Mouse (Mus musculus): ENCODE results near the gene Skap1. TPM values are rescaled to one million over a fixed set of nuclear protein-coding genes. Genes with fewer than 3 reads are reported as not detected.

The Skap1 gene
- polyA plus RNA-seq, 1 experiment, result 0.02 TPM

DNA sequence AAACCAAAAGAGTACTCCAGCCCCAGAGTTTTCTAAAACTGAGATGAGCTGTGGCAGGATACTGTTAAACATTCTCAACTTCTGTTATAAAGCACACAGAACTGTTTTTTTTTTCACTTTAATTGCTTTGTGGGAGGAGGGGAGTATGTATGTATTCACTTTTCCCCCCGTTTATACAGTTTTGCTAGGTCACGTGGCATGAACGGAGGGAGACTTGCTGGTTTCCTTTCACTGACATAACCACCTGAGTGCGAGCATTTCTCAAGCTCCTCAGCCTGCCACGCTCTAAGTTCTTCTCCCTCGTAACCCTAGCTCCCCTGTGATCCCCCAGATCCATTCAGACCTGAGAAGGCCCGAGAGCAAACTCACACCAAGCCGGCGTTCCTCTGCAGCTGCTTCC is 308.0 kb downstream of the Skap1 start:
- H3ac ChIP-seq (ENCODE audit: control insufficient read depth, insufficient read length), result no peak overlapping the region
- no peak overlapping the region for H3K4me3 ChIP-seq
- peaks cover 28% of the 10 kb centered on the region for H3K79me2 ChIP-seq (ENCODE audit: control insufficient read depth, insufficient read depth)
- H3K36me3 ChIP-seq (ENCODE audit: control insufficient read depth, insufficient read depth), result peaks cover 41% of the 10 kb centered on the region
- H3K4me2 ChIP-seq (ENCODE audit: low read depth), result no peak overlapping the region
- TF ChIP-seq MYOG (IDR thresholded peaks at IDR 0.05; ENCODE audit: control insufficient read depth in 1 of 3, insufficient read depth in 1 of 3, insufficient read length in 2 of 3, low read depth in 2 of 3), result no peak
- TF ChIP-seq REST (IDR thresholded peaks at IDR 0.05; ENCODE audit: insufficient read depth, insufficient read length), result no peak
- no peaks in the 10 kb centered on the region for H3K27me3 ChIP-seq (ENCODE audit: control insufficient read depth, insufficient read depth, insufficient read length)

DNA sequence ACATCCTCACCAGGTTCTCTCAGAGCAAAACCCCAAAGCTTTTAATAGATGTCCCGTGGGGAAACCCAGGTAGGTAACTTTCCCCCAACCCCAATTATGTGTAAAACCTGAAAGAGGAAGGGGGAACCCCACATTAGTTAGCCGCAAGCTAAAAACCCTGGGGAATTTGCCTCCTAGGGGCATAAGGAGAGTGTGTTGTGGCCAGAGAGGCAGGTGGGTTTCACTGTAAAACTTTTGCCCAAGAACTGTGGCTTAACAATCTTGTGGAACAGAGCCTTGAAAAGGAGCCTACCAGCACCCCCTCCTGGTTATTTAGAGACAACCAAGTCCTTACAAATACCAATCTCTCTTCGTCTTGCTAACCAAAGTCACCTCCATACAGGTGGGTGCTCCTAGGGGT is 310.1 kb downstream of the Skap1 start:
- H3K36me3 ChIP-seq (ENCODE audit: control insufficient read depth, insufficient read depth), result peaks cover 33% of the 10 kb centered on the region
- H3K4me3 ChIP-seq, result no peak overlapping the region
- no peaks in the 10 kb centered on the region for H3K27me3 ChIP-seq (ENCODE audit: control insufficient read depth, insufficient read depth, insufficient read length)
- H3K4me2 ChIP-seq (ENCODE audit: low read depth), result no peak overlapping the region
- TF ChIP-seq USF1 (IDR thresholded peaks at IDR 0.05; ENCODE audit: low read depth) (no peak), SRF (IDR thresholded peaks at IDR 0.05; ENCODE audit: control insufficient read depth, insufficient read length, low read depth) (no peak), MYOD1 (IDR thresholded peaks at IDR 0.05; ENCODE audit: control insufficient read depth in 1 of 3, insufficient read length in 2 of 3, low read depth in 2 of 3) (no peak), CEBPB (IDR thresholded peaks at IDR 0.05; ENCODE audit: insufficient read depth, poor library complexity, severe bottlenecking) (no peak), TCF12 (IDR thresholded peaks at IDR 0.05; ENCODE audit: insufficient read depth, poor library complexity, severe bottlenecking) (no peak), REST (IDR thresholded peaks at IDR 0.05; ENCODE audit: insufficient read depth, insufficient read length) (no peak), MYOG (IDR thresholded peaks at IDR 0.05; ENCODE audit: control insufficient read depth in 1 of 3, insufficient read depth in 1 of 3, insufficient read length in 2 of 3, low read depth in 2 of 3) (no peak), POLR2A (IDR thresholded peaks at IDR 0.05; ENCODE audit: insufficient read length, low read depth) (no peak), POLR2AphosphoS2 (IDR thresholded peaks at IDR 0.05; ENCODE audit: insufficient read length, low read depth) (no peak), E2F4 (IDR thresholded peaks at IDR 0.05; ENCODE audit: insufficient read depth) (no peak), TCF3 (IDR thresholded peaks at IDR 0.05; ENCODE audit: insufficient read length, low read depth) (no peak), MAX (IDR thresholded peaks at IDR 0.05; ENCODE audit: low read depth) (no peak)
- peaks cover 28% of the 10 kb centered on the region for H3K79me2 ChIP-seq (ENCODE audit: control insufficient read depth, insufficient read depth)
- no peak overlapping the region for H3ac ChIP-seq (ENCODE audit: control insufficient read depth, insufficient read length)

DNA sequence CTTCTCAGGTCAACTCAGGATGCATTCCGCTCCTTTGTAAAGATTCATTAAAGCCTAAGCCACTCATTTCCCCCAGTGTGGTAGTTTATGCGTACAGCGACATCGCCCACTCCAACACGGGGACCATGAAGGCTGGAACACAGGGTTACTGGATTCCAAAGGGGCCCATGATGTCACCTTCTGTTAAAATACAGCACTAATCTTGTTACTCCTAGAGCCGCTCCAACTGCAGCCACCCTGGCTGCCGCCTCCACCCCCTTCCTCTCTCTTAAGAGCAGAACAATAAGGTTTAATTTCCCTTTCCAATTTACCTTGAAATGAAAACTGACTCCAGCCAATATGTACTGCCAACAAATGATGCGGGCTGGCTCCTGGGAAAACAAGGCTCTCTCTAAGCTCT is 310.7 kb downstream of the Skap1 start:
- H3K27me3 ChIP-seq (ENCODE audit: control insufficient read depth, insufficient read depth, insufficient read length), result no peaks in the 10 kb centered on the region
- no peak overlapping the region for H3K4me3 ChIP-seq
- no peak for TF ChIP-seq TCF12 (IDR thresholded peaks at IDR 0.05; ENCODE audit: insufficient read depth, poor library complexity, severe bottlenecking)
- TF ChIP-seq USF1 (IDR thresholded peaks at IDR 0.05; ENCODE audit: low read depth), result no peak
- no peak for TF ChIP-seq MAX (IDR thresholded peaks at IDR 0.05; ENCODE audit: low read depth)
- TF ChIP-seq TCF3 (IDR thresholded peaks at IDR 0.05; ENCODE audit: insufficient read length, low read depth), result no peak
- TF ChIP-seq CEBPB (IDR thresholded peaks at IDR 0.05; ENCODE audit: insufficient read depth, poor library complexity, severe bottlenecking), result no peak
- peaks cover 28% of the 10 kb centered on the region for H3K36me3 ChIP-seq (ENCODE audit: control insufficient read depth, insufficient read depth)
- no peak overlapping the region for H3ac ChIP-seq (ENCODE audit: control insufficient read depth, insufficient read length)
- H3K4me2 ChIP-seq (ENCODE audit: low read depth), result no peak overlapping the region
- peaks cover 28% of the 10 kb centered on the region for H3K79me2 ChIP-seq (ENCODE audit: control insufficient read depth, insufficient read depth)

DNA sequence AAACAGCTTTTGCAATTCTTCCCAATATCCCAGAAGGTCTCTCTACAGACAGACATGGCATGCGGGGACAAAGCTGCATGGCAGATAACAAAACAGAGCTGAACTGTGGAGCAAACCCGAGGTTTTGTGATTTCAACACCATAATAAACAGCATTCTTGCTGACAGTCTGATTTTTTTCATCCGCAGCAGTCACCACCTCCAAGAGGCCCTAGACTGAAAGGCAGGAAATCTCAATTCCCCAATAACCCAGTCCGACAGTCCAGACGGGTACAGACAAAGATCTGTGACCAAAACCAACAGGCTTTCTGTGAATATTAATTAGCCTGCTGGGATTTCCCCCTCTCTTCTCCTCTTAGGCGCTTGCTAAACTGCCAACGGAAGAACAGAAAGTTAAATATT is 311.3 kb downstream of the Skap1 start:
- H3ac ChIP-seq (ENCODE audit: control insufficient read depth, insufficient read length), result no peak overlapping the region
- H3K79me2 ChIP-seq (ENCODE audit: control insufficient read depth, insufficient read depth), result peaks cover 28% of the 10 kb centered on the region
- no peak for TF ChIP-seq TCF3 (IDR thresholded peaks at IDR 0.05; ENCODE audit: insufficient read length, low read depth)
- no peak for TF ChIP-seq SRF (IDR thresholded peaks at IDR 0.05; ENCODE audit: control insufficient read depth, insufficient read length, low read depth)
- no peak for TF ChIP-seq POLR2A (IDR thresholded peaks at IDR 0.05; ENCODE audit: insufficient read length, low read depth)
- peak overlapping the region; percentile 77 for H3K4me3 ChIP-seq
- H3K27me3 ChIP-seq (ENCODE audit: control insufficient read depth, insufficient read depth, insufficient read length), result no peaks in the 10 kb centered on the region
- peak overlapping the region; percentile 99 for H3K4me2 ChIP-seq (ENCODE audit: low read depth)
- H3K36me3 ChIP-seq (ENCODE audit: control insufficient read depth, insufficient read depth), result peaks cover 25% of the 10 kb centered on the region

DNA sequence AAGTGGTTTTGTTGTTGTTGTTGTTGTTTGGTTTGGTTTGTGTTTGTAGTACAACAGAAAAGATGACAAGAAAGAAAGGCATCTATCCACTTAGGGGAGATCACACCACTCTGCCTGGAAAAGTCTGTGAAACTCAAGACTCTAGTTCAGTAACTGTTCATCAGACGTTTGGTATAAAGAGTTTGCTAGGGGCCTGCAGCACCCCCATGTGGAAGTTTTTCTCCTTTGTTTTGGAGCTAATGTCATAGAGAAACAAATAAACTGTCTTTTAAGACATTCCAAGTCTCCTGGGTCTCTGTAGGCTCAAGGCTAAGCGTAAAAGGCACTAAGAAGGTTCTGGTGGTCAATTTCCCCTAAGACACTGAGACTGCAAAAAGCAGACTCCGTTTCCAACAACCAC is 311.7 kb downstream of the Skap1 start:
- Histone ChIP-seq H3K4me3 (peak overlapping the region; percentile 77), H3K4me2 (ENCODE audit: low read depth) (peak overlapping the region; percentile 99), H3K36me3 (ENCODE audit: control insufficient read depth, insufficient read depth) (peaks cover 25% of the 10 kb centered on the region)

More for the DNA sequence above, 311.7 kb downstream of the Skap1 start:
- no peak for TF ChIP-seq POLR2A (IDR thresholded peaks at IDR 0.05; ENCODE audit: insufficient read length, low read depth)
- TF ChIP-seq MYOD1 (IDR thresholded peaks at IDR 0.05; ENCODE audit: control insufficient read depth in 1 of 3, insufficient read length in 2 of 3, low read depth in 2 of 3), result no peak
- no peak for TF ChIP-seq E2F4 (IDR thresholded peaks at IDR 0.05; ENCODE audit: insufficient read depth)
- no peak for TF ChIP-seq POLR2AphosphoS2 (IDR thresholded peaks at IDR 0.05; ENCODE audit: insufficient read length, low read depth)
- no peak for TF ChIP-seq TCF12 (IDR thresholded peaks at IDR 0.05; ENCODE audit: insufficient read depth, poor library complexity, severe bottlenecking)
- no peak for TF ChIP-seq MYOG (IDR thresholded peaks at IDR 0.05; ENCODE audit: control insufficient read depth in 1 of 3, insufficient read depth in 1 of 3, insufficient read length in 2 of 3, low read depth in 2 of 3)
- TF ChIP-seq REST (IDR thresholded peaks at IDR 0.05; ENCODE audit: insufficient read depth, insufficient read length), result no peak
- no peak for TF ChIP-seq TCF3 (IDR thresholded peaks at IDR 0.05; ENCODE audit: insufficient read length, low read depth)
- TF ChIP-seq SRF (IDR thresholded peaks at IDR 0.05; ENCODE audit: control insufficient read depth, insufficient read length, low read depth), result no peak
- TF ChIP-seq USF1 (IDR thresholded peaks at IDR 0.05; ENCODE audit: low read depth), result no peak
- no peak for TF ChIP-seq CEBPB (IDR thresholded peaks at IDR 0.05; ENCODE audit: insufficient read depth, poor library complexity, severe bottlenecking)
- TF ChIP-seq MAX (IDR thresholded peaks at IDR 0.05; ENCODE audit: low read depth), result no peak
- Histone ChIP-seq H3K27me3 (ENCODE audit: control insufficient read depth, insufficient read depth, insufficient read length) (no peaks in the 10 kb centered on the region), H3K79me2 (ENCODE audit: control insufficient read depth, insufficient read depth) (peaks cover 28% of the 10 kb centered on the region), H3ac (ENCODE audit: control insufficient read depth, insufficient read length) (peak overlapping the region; percentile 26)
